Mouse (Mus musculus): Measurements from ENCODE around the gene Slc35a1. TPM values are rescaled to one million over a fixed set of nuclear protein-coding genes. Genes with fewer than 3 reads are reported as not detected.
A peak's percentile ranks its signal among the peaks of the same experiment; 100 is the strongest.

Gene Slc35a1
- total RNA-seq, 2 experiments from 2014 or later, result 11.1 to 12.9 TPM

GRCm38 (mm10) chr4:34656101-34656500, 31.1 kb downstream of the Slc35a1 start:
- DNase-seq (ENCODE audit: low spot score), result no peak

GRCm38 (mm10) chr4:34653179-34653578, 34.1 kb downstream of the Slc35a1 start:
- DNase-seq (ENCODE audit: low spot score), result no peak

GRCm38 (mm10) chr4:34644779-34645178, 42.5 kb downstream of the Slc35a1 start:
- DNase-seq (ENCODE audit: low spot score), result no peak

- DNase-seq (ENCODE audit: low spot score), result no peak
Observed at GRCm38 (mm10) chr4:34640731-34641130, 46.5 kb downstream of the Slc35a1 start.

GRCm38 (mm10) chr4:34639745-34640364, 47.4 kb downstream of the Slc35a1 start:
- DNase-seq (ENCODE audit: low spot score), result no peak

GRCm38 (mm10) chr4:34637851-34638250, 49.4 kb downstream of the Slc35a1 start:
- no peak for DNase-seq (ENCODE audit: low spot score)

GRCm38 (mm10) chr4:34637386-34637785, 49.9 kb downstream of the Slc35a1 start:
- DNase-seq (ENCODE audit: low spot score), result no peak

GRCm38 (mm10) chr4:34636036-34636435, 51.2 kb downstream of the Slc35a1 start:
- no peak for DNase-seq (ENCODE audit: low spot score)

- DNase-seq (ENCODE audit: low spot score), result no peak
Observed at GRCm38 (mm10) chr4:34634129-34634528, 53.1 kb downstream of the Slc35a1 start.

GRCm38 (mm10) chr4:34629956-34630355, 57.3 kb downstream of the Slc35a1 start:
- DNase-seq (ENCODE audit: low spot score), result no peak

GRCm38 (mm10) chr4:34626401-34626800, 60.8 kb downstream of the Slc35a1 start:
- DNase-seq (ENCODE audit: low spot score), result no peak

GRCm38 (mm10) chr4:34625556-34625955, 61.7 kb downstream of the Slc35a1 start:
- DNase-seq (ENCODE audit: low spot score), result peak; percentile 47

- DNase-seq (ENCODE audit: low spot score), result no peak
Observed at GRCm38 (mm10) chr4:34616146-34616545, 71.1 kb downstream of the Slc35a1 start.

GRCm38 (mm10) chr4:34615303-34615702, 71.9 kb downstream of the Slc35a1 start:
- no peak for DNase-seq (ENCODE audit: low spot score)

- peak; percentile 90 for DNase-seq (ENCODE audit: low spot score)
Observed at GRCm38 (mm10) chr4:34614630-34615094, 72.6 kb downstream of the Slc35a1 start, which contains the start of the genes Orc3 and Rars2. Gene Orc3, minus strand, starts transcription at chr4:34614944. Gene Rars2, plus strand, starts transcription at chr4:34614957.

- no peak for DNase-seq (ENCODE audit: low spot score)
Observed at GRCm38 (mm10) chr4:34613571-34614145, 73.6 kb downstream of the Slc35a1 start.

Other genes starting within 250 kb of the Slc35a1 start
- 10 to 100 TPM; 48.1 to 48.6 TPM for gene Akirin2, start 136.5 kb downstream of the Slc35a1 start, total RNA-seq (2021)
- gene Orc3, start 72.5 kb downstream of the Slc35a1 start, total RNA-seq (2021), result 10 to 100 TPM; 35.9 to 38.7 TPM
- 10 to 100 TPM; 18.2 to 19.1 TPM for gene Rars2, start 72.5 kb downstream of the Slc35a1 start, total RNA-seq (2021)
- gene Cfap206, start 42.8 kb upstream of the Slc35a1 start, total RNA-seq (2021), result not detected
- gene Gm136, start 68.8 kb upstream of the Slc35a1 start, total RNA-seq (2021), result not detected
- gene Smim8, start 91.0 kb upstream of the Slc35a1 start, total RNA-seq (2021), result 10 to 100 TPM; 25.4 to 29.7 TPM
- gene Zfp292, start 195.5 kb upstream of the Slc35a1 start, total RNA-seq (2021), result 1 to 10 TPM; 7.3 to 8.7 TPM
- gene Cga, start 206.3 kb upstream of the Slc35a1 start, total RNA-seq (2021), result not detected

Measured in gastrocnemius, adult 18-20 months (tissue).